Mouse (Mus musculus) midbrain, embryonic 11.5 days (tissue): ENCODE measurements around the gene Akt1. TPM values are rescaled to one million over a fixed set of nuclear protein-coding genes. Genes with fewer than 3 reads are reported as not detected.
A peak's percentile ranks its signal among the peaks of the same experiment; 100 is the strongest.

Source experiments
- ATAC-seq: fragments of 200-750 bp; cut with Nextera tagmentation; 2 replicates; pipeline ENCODE4 v1.8.0; 2017; ENCODE audit warnings: moderate TSS enrichment, moderate library complexity; ENCODE audit not compliant: low FRiP score
- DNase-seq: peaks from one replicate; pipeline ENCODE4 v3.0.0; 2015; ENCODE audit warnings: low spot score; ENCODE audit errors: missing footprints
- H3K27ac ChIP-seq: fragments of 300-500 bp; sonication (generic); 2 replicates; pipeline ENCODE4 v1.5.1; 2014; ENCODE audit warnings: low read depth, low read length
- H3K27me3 ChIP-seq: fragments of 300-500 bp; sonication (generic); 2 replicates; pipeline ENCODE4 v1.6.1; 2014; ENCODE audit warnings: mild to moderate bottlenecking, low read length, moderate library complexity, mixed read lengths; ENCODE audit not compliant: control insufficient read depth, insufficient read depth
- H3K36me3 ChIP-seq: fragments of 300-500 bp; sonication (generic); 2 replicates; pipeline ENCODE4 v1.6.1; 2014; ENCODE audit warnings: mild to moderate bottlenecking, low read length, moderate library complexity, mixed read lengths; ENCODE audit not compliant: control insufficient read depth, insufficient read depth
- H3K4me1 ChIP-seq: fragments of 300-500 bp; sonication (generic); 2 replicates; pipeline ENCODE4 v1.6.1; 2014; ENCODE audit warnings: low read length; ENCODE audit not compliant: control insufficient read depth, insufficient read depth
- H3K4me2 ChIP-seq: fragments of 300-500 bp; sonication (generic); 2 replicates; pipeline ENCODE4 v1.6.1; 2014; ENCODE audit warnings: mild to moderate bottlenecking, moderate library complexity
- H3K4me3 ChIP-seq: fragments of 300-500 bp; sonication (generic); 2 replicates; pipeline ENCODE4 v1.5.1; 2014; ENCODE audit warnings: low read depth, low read length
- H3K9ac ChIP-seq: fragments of 300-500 bp; sonication (generic); 2 replicates; pipeline ENCODE4 v1.6.1; 2014; ENCODE audit warnings: low read length
- H3K9me3 ChIP-seq: fragments of 300-500 bp; sonication (generic); 2 replicates; pipeline ENCODE4 v1.6.1; 2016; ENCODE audit warnings: low read length; ENCODE audit not compliant: control insufficient read depth
- WGBS: fragments of 180-500 bp; shearing (Covaris S2); extraction: QIAGEN DNeasy Blood & Tissue Kit; methylation state at CpG from one replicate; pipeline ENCODE4 v1.1.7; 2014; 5-methylcytosine and 5-hydroxymethylcytosine counted together
- polyA plus RNA-seq: library from polyadenylated mRNA; unstranded; fragments of >200 nt; fragmentation: Nextera tagmentation; extraction: Ambion mirVana; gene quantifications from 2 replicates; pipeline ENCODE4 v1.2.1, GENCODE M21; 2014

Akt1 gene
- polyA plus RNA-seq, 1 experiment from 2014 or later = 82.6 TPM

DNA sequence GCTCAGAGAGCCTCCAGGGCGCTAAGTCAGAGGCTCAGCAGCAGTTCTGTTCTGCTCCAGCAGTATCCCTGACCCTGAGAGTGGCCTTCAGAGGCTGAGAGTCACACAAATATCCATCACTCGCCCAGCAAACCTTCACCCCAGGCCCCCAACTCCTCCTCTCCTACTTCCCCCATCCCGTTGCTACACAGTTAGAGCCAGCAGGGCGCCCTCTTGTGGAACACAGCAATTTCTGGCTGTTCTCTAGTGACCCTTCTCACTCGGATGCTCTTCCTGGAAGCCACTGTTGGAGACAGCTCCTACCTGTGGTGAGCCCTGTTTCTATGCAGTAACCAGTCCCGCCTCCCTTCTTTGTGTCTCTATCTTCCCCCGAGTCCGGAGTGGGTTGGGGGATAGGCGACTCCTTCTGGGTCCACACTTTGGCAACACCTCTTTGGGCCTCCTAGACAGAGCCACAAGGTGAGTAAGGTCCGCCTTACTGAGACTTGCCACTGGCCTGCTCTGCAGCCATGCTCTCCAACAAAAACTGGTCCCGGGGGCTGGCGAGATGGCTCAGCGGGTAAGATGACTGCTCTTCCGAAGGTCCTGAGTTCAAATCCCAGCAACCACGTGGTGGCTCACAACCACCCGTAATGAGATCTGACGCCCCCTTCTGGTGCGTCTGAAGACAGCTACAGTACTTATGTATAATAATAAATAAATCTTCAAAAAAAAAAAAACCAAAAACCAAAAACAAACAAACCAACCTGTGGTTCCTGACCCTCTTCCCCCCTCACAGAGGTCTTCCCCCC, 756 bp upstream of the Akt1 start:
- no peaks in the 10 kb centered on the region for H3K9me3 ChIP-seq
- DNase-seq (peak; percentile 98), ATAC-seq (peak; percentile 36)
- H3K27ac ChIP-seq = peak overlapping the region; percentile 92; the same call in 1 of the 2 replicates
- H3K36me3 ChIP-seq = peaks cover 4% of the 10 kb centered on the region; the same call in 1 of the 2 replicates
- H3K4me1 ChIP-seq = peaks cover 47% of the 10 kb centered on the region
- peak overlapping the region; percentile 86 for H3K4me2 ChIP-seq
- peak overlapping the region; percentile 100 for H3K9ac ChIP-seq
- H3K27me3 ChIP-seq = peaks cover 18% of the 10 kb centered on the region
- 14% methylated on average over 18 of the region's 18 CpGs for WGBS
- peak overlapping the region; percentile 98; the same call in 1 of the 2 replicates for H3K4me3 ChIP-seq

DNA sequence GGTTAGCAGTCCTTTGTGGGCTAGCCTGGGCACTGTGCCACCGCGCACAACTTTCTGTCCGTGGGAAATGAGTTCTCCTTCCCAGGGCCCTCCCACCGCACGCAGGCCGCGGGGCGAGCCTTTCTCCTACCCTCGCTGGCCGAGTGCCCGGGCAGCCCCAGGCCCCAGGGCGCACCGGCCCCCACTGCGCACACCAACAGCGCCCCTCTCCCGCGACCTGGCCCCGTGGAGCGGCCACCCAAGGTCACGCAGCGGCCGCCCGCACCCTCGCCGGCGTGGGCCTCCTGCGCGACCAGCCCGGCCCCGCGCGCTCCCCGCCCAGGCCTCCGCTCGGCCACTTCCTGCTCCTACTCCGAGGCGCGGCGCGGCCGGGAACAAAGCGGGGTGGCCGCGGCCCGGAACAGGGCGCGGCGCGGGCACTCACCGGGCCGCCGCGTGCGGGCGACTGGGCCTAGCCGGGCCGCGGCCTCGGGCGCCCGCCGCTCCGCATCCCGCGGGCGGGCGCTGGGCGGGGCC, 1.1 kb downstream of the Akt1 start:
- H3K4me1 ChIP-seq = peaks cover 39% of the 10 kb centered on the region
- peak overlapping the region; percentile 100 for H3K9ac ChIP-seq
- H3K27me3 ChIP-seq = peaks cover 7% of the 10 kb centered on the region; the same call in 1 of the 2 replicates
- peak overlapping the region; percentile 92 for H3K27ac ChIP-seq
- ATAC-seq (peak; percentile 8), DNase-seq (no peak)
- peak overlapping the region; percentile 86 for H3K4me2 ChIP-seq
- H3K36me3 ChIP-seq = peaks cover 11% of the 10 kb centered on the region
- under 1% methylated on average over 48 of the region's 68 CpGs for WGBS
- H3K4me3 ChIP-seq = peak overlapping the region; percentile 98
- H3K9me3 ChIP-seq = no peaks in the 10 kb centered on the region

DNA sequence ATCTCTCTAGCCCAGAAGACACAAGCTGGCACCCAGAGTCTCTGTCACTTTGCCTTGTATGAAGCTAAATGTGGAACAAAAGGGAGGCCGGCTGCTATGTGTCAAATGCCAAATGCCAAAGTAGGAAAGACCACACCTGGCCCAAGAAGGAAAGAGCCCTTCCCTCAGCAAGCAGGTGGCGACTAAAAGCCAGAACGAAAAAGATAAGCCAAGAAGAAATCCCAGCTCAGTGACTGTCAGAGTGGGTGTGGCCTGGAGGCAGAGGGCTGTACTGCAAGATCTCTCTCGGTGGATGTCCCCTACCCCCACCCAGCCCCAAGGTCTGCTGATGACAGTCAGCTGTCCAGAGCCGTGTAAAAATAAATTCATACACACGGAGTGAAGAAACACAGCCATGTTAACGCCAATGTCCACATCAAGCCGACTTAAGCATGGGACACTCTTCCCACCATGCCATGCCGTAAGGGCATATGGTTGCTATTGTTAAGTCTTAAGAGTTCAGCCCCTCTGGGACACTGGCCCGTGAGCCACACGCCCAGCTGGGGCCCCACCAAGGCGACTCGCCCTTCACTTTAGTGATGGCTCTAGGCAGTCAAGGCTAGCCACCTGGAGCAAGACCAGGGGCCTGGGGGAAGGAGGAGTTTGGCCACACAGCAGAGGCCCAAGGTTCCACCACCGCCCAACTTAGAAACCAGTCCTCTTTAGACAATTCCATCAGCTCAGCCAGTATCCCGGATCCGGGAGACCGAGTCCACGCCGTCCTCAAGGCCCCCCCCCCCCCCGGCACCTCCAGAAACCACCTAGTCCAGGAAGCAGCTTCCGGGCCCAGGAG, 1.7 kb downstream of the Akt1 start:
- Histone ChIP-seq H3K36me3 (peaks cover 16% of the 10 kb centered on the region), H3K4me1 (peaks cover 37% of the 10 kb centered on the region), H3K4me3 (peak overlapping the region; percentile 98), H3K27ac (peak overlapping the region; percentile 92), H3K4me2 (peak overlapping the region; percentile 86), H3K9me3 (no peaks in the 10 kb centered on the region), H3K9ac (peak overlapping the region; percentile 100), H3K27me3 (peaks cover 7% of the 10 kb centered on the region; the same call in 1 of the 2 replicates)
- WGBS = 8% methylated on average over 21 of the region's 21 CpGs
- DNase-seq (peak; percentile 95), ATAC-seq (peak; percentile 57)

DNA sequence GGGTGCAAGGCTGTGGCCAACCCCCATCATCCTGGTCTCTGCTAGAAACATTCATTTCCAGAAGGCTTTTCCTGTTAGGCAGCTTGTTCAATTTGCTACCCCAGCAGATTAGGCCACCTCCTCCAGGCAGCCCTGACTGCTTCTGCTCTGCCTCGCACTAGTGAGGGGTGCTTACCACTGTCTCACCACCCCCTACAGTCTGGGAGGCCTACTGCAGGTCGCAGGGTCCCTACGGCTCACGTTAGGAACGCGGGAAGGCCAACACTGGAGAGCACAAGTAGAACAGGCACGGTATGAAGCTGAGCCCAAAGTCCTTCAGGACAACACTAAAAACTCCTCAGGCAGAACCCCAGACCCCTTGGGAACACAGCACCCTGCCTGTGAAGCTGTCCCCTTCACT, 2.8 kb downstream of the Akt1 start:
- peak overlapping the region; percentile 2 for H3K27ac ChIP-seq
- H3K9me3 ChIP-seq = no peaks in the 10 kb centered on the region
- no peak overlapping the region for H3K4me3 ChIP-seq
- H3K27me3 ChIP-seq = no peaks in the 10 kb centered on the region
- H3K4me2 ChIP-seq = peak overlapping the region; percentile 86
- H3K9ac ChIP-seq = peak overlapping the region; percentile 2; the same call in 1 of the 2 replicates
- DNase-seq = no peak
- peaks cover 22% of the 10 kb centered on the region for H3K36me3 ChIP-seq
- no peak for ATAC-seq
- peaks cover 35% of the 10 kb centered on the region for H3K4me1 ChIP-seq
- 80% methylated on average over 7 of the region's 7 CpGs for WGBS

DNA sequence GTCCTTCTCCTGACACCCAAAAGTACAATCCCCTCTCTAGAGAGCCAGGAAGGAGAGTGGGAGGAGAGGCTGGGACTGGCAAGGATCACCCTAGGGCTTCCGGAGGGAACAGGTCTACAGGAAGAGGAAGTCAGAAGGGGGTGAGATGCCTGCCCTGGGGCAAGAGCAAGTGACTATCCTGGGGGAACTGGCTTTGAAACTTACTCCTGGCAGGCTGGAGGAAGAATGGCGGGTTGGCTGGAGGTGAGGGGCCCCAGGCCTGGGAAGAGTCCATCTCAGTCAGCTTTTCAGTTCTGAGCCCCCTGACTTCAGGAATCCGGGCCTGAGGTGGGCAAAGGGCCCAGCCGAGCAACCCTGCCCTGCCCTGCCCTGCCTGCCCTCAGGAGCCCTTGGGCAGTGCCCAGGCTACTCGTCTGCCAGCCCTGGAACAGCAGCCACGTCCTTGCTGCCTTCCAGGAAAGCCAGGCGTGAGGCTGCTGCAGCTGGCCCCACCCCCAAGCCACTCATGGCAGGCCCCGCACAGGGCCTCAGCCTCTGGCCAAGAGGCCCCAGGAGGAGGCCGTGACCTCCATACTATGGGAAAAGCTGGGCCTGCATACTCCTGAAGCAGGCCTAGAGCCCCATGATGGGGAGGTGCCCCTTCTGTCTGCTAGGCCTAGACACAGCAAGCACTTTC, 3.8 kb downstream of the Akt1 start:
- 0 out of 2 replicates have a peak overlapping the region, but pooled peaks have one; percentile 2 for H3K27ac ChIP-seq
- peak overlapping the region; percentile 1; the same call in 1 of the 2 replicates for H3K9ac ChIP-seq
- H3K36me3 ChIP-seq = peaks cover 27% of the 10 kb centered on the region
- H3K27me3 ChIP-seq = no peaks in the 10 kb centered on the region
- 52% methylated on average over 9 of the region's 9 CpGs for WGBS
- no peaks in the 10 kb centered on the region for H3K9me3 ChIP-seq
- no peak for DNase-seq
- H3K4me2 ChIP-seq = peak overlapping the region; percentile 11; the same call in 1 of the 2 replicates
- ATAC-seq = no peak
- no peak overlapping the region for H3K4me3 ChIP-seq
- peaks cover 36% of the 10 kb centered on the region for H3K4me1 ChIP-seq

DNA sequence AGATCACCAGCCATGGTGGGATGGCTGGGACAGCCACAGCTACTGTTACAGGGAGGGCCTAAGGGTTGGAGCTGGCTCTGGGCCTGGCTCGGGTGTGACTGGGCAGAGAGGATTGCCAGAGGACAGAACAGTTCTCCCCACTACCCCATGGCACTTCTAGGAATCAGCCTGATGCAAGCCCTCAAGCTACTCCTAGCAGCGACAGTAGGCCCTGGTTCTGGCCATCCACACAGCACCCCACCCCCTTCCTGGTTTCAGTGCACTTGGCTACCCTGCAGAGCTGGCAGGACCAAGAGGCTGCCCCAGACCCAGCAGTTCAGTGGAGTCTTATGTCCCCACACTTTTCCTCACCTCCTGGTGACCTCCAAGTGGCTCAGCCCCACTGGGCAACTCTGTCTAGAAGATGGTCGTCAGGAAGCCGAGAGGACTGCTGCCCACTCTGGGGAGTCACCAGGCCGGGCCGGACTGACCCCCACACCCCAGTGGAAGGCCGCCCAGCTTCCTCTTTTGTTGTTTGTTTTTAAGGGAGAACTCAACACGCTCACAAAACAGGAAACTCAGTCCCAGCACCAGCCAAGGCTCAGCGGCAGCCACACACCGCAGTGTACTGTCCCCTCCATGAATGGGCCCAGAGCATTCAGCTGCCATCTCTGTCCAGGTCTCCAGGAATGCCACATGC, 6.9 kb downstream of the Akt1 start:
- no peak overlapping the region for H3K4me2 ChIP-seq
- no peak overlapping the region for H3K27ac ChIP-seq
- DNase-seq = no peak
- no peaks in the 10 kb centered on the region for H3K9me3 ChIP-seq
- H3K9ac ChIP-seq = no peak overlapping the region
- no peak for ATAC-seq
- peaks cover 53% of the 10 kb centered on the region for H3K4me1 ChIP-seq
- peaks cover 30% of the 10 kb centered on the region for H3K36me3 ChIP-seq
- H3K27me3 ChIP-seq = no peaks in the 10 kb centered on the region
- H3K4me3 ChIP-seq = no peak overlapping the region
- 84% methylated on average over 10 of the region's 10 CpGs for WGBS

DNA sequence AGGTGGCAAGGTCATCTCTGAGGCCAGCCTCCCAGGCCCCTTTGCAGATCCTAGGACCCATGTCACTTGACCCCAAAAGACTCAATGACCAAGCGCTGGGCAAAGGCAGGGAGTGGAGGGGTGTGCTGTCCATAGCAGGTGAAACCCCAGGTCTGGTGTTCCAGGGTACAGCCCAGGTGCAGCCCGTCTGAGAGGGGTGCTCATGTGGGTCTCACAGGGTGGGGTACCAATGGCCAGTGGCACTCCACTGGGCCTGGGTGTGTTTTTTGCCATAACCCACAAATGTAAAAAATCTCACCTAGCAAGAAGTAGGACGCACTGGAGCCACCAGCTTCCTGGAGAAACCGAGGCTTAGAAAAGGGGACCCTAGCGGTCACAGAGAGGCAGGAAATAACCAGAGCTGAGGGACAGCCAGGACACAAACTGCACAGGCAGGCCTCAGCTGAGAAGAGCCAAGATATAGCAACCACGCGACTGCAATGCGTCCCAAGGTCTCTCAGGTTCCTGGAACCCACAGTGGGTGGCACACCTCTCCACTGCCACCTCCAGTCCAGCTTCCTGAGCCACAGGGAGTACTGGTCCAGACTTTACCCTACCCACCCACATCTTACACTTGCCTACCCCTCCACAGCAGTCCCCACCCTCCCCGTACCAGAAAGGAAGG, 8.7 kb downstream of the Akt1 start:
- Histone ChIP-seq H3K27ac (peak overlapping the region; percentile 82), H3K4me3 (no peak overlapping the region), H3K4me1 (peaks cover 51% of the 10 kb centered on the region), H3K4me2 (no peak overlapping the region), H3K9me3 (no peaks in the 10 kb centered on the region), H3K36me3 (peaks cover 36% of the 10 kb centered on the region), H3K9ac (peak overlapping the region; percentile 27; the same call in 1 of the 2 replicates), H3K27me3 (no peaks in the 10 kb centered on the region)
- ATAC-seq (no peak), DNase-seq (no peak)
- WGBS = 93% methylated on average over 9 of the region's 9 CpGs

DNA sequence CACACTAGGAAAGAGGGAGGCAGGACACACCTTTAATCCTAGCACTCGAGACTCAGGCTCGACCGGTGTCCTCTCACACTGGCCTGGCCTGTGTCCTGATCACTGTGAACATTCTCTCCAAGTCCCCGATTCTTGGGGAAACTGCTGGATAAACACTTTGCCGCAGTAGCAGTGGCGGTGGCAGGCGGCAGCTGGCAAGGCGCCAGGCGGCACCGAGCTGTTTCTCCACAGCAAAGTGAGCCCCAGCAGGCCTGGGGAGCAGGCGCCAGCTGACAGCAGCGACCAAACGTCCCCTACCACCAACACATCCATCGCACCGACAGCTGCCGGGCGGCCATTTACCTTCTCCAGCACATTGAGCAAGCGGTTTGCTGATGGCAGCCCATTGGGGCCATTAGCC, 9.2 kb downstream of the Akt1 start:
- Histone ChIP-seq H3K4me1 (peaks cover 52% of the 10 kb centered on the region), H3K27ac (peak overlapping the region; percentile 82), H3K4me2 (no peak overlapping the region), H3K9ac (peak overlapping the region; percentile 27), H3K36me3 (peaks cover 32% of the 10 kb centered on the region), H3K27me3 (no peaks in the 10 kb centered on the region), H3K9me3 (no peaks in the 10 kb centered on the region), H3K4me3 (no peak overlapping the region)
- DNase-seq (no peak), ATAC-seq (no peak)
- 86% methylated on average over 18 of the region's 18 CpGs for WGBS
